Mouse (Mus musculus) stomach, postnatal 0 days (tissue): ENCODE results near the gene Gm15080. TPM values are rescaled to one million over a fixed set of nuclear protein-coding genes. Genes with fewer than 3 reads are reported as not detected.
"Not testable (repeated sequence)": the region's sequence is repeated elsewhere in the genome, so short reads cannot be mapped to it uniquely, and the experiment has no call there.

Experiments used
- ATAC-seq: fragments of 200-750 bp; cut with Nextera tagmentation; 2 replicates; pipeline ENCODE4 v1.8.0; 2017; ENCODE audit not compliant: low FRiP score, low TSS enrichment
- DNase-seq: peaks from one replicate; pipeline ENCODE4 v3.0.0-alpha.2; 2016; ENCODE audit warnings: low spot score
- H3K27ac ChIP-seq: fragments of 300-500 bp; sonication (generic); replicated peaks from 2 replicates; pipeline ENCODE4 v1.5.1; 2014; ENCODE audit warnings: mild to moderate bottlenecking, control low read depth
- H3K27me3 ChIP-seq: fragments of 300-500 bp; sonication (generic); 2 replicates; pipeline ENCODE4 v1.6.1; 2014; ENCODE audit warnings: low read length; ENCODE audit not compliant: control insufficient read depth, insufficient read depth
- H3K36me3 ChIP-seq: fragments of 300-500 bp; sonication (generic); 2 replicates; pipeline ENCODE4 v1.6.1; 2014; ENCODE audit warnings: low read length, mixed read lengths; ENCODE audit not compliant: control insufficient read depth, insufficient read depth
- H3K4me1 ChIP-seq: fragments of 300-500 bp; sonication (generic); replicated peaks from 2 replicates; pipeline ENCODE4 v1.6.1; 2014; ENCODE audit warnings: antibody characterized with exemption; ENCODE audit not compliant: control insufficient read depth, insufficient read depth
- H3K4me2 ChIP-seq: fragments of 300-500 bp; sonication (generic); replicated peaks from 2 replicates; pipeline ENCODE4 v1.6.1; 2014; ENCODE audit warnings: low read depth, mild to moderate bottlenecking, control low read depth, moderate library complexity
- H3K4me3 ChIP-seq: fragments of 300-500 bp; sonication (generic); 2 replicates; pipeline ENCODE4 v1.5.1; 2014; ENCODE audit warnings: low read depth, low read length, control low read depth
- H3K9ac ChIP-seq: fragments of 300-500 bp; sonication (generic); 2 replicates; pipeline ENCODE4 v1.6.1; 2014; ENCODE audit warnings: mild to moderate bottlenecking, low read length, control low read depth, mixed read lengths
- H3K9me3 ChIP-seq: fragments of 300-500 bp; sonication (generic); 2 replicates; pipeline ENCODE4 v1.6.1; 2016; ENCODE audit warnings: low read length; ENCODE audit not compliant: control insufficient read depth
- WGBS: fragments of 180-500 bp; shearing (Covaris S2); extraction: QIAGEN DNeasy Blood & Tissue Kit; methylation state at CpG from one replicate; pipeline ENCODE4 v1.1.7; 2014; 5-methylcytosine and 5-hydroxymethylcytosine counted together
- polyA plus RNA-seq: library from polyadenylated mRNA; unstranded; fragments of >200 nt; fragmentation: Nextera tagmentation; extraction: Ambion mirVana; gene quantifications from 2 replicates; pipeline ENCODE4 v1.2.1, GENCODE M21; 2015

Gene Gm15080
- not detected in 2 replicates for polyA plus RNA-seq

DNA sequence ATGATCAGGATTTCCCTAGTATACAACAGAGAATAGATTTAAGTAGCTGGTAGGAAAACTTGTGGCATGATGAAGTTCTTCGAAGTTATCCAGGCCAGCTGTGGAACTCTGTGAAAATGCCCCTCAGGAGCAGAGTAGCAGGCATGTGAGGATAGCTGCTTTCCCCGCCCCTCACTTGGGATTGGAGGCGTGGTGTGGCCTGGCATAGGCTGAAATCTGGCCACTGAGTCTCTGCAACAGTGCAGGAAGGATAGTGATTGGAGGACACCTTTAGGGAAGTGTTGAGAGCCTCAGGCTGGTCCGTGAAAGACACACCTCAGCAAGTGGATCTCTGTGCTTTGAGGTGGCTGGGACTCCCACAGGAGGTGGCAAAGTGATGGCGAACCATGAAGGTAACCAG is at the start of gene Gm15080:
Gm15080 (plus strand) TSS at position 301 of the 400 bp plus-strand sequence.
- DNase-seq, H3K9me3 ChIP-seq, H3K27ac ChIP-seq, ATAC-seq, H3K36me3 ChIP-seq, H3K27me3 ChIP-seq, H3K4me2 ChIP-seq, H3K4me3 ChIP-seq, H3K9ac ChIP-seq, H3K4me1 ChIP-seq: not testable (repeated sequence)
- WGBS = 83% methylated on average over 1 of the region's 5 CpGs

Other genes with a start within 250 kb of the Gm15080 start
- gene Gm15128, start 227.0 kb upstream of the Gm15080 start, polyA plus RNA-seq = not detected in 2 replicates
- gene Gm15107, start 187.7 kb downstream of the Gm15080 start, polyA plus RNA-seq = not detected in 2 replicates